Mouse (Mus musculus): Measurements from ENCODE around the gene Siglech. TPM values are rescaled to one million over a fixed set of nuclear protein-coding genes. Genes with fewer than 3 reads are reported as not detected.

Gene Siglech
- 1.0 and 1.1 TPM in 2 replicates for polyA plus RNA-seq (2016; fragmentation: Nextera tagmentation; extraction: Ambion mirVana)

- H3K9me3 ChIP-seq (replicated peaks) = no peaks in the 10 kb centered on the region
- 43% methylated on average over 3 of the region's 3 CpGs for WGBS
- H3K4me3 ChIP-seq = no peak within 1 kb of the TSS
These were observed at the start of gene Siglech for GRCm38 (mm10) chr7:55767926-55768325. Gene Siglech, plus strand, starts transcription at chr7:55768178.

GRCm38 (mm10) chr7:55722673-55723072 lies 45.3 kb upstream of the Siglech start:
- 85% methylated on average over 7 of the region's 7 CpGs for WGBS
- no peak overlapping the region for H3K27ac ChIP-seq

More at GRCm38 (mm10) chr7:55767926-55768325, at the start of gene Siglech:
- H3K36me3 ChIP-seq = no peaks in the 10 kb centered on the region
- H3K27me3 ChIP-seq = no peaks in the 10 kb centered on the region
- H3K4me2 ChIP-seq (replicated peaks) = no peak within 1 kb of the TSS
- no peak within 1 kb of the TSS for H3K27ac ChIP-seq
- ATAC-seq (ENCODE audit: low FRiP score) = no peak
- no peak within 1 kb of the TSS for H3K9ac ChIP-seq
- no peaks in the 10 kb centered on the region for H3K4me1 ChIP-seq

GRCm38 (mm10) chr7:55728903-55729302 lies 39.1 kb upstream of the Siglech start:
- no peak overlapping the region for H3K4me2 ChIP-seq (replicated peaks)
- H3K27me3 ChIP-seq = no peaks in the 10 kb centered on the region
- H3K4me1 ChIP-seq = no peaks in the 10 kb centered on the region
- no peak overlapping the region for H3K4me3 ChIP-seq
- ATAC-seq (ENCODE audit: low FRiP score) = no peak
- H3K27ac ChIP-seq = no peak overlapping the region
- WGBS = 65% methylated on average over 1 of the region's 1 CpGs
- peaks cover 3% of the 10 kb centered on the region; the same call in 1 of the 2 replicates for H3K9me3 ChIP-seq (replicated peaks)
- H3K9ac ChIP-seq = no peak overlapping the region
- H3K36me3 ChIP-seq = no peaks in the 10 kb centered on the region

More at GRCm38 (mm10) chr7:55722673-55723072, 45.3 kb upstream of the Siglech start:
- no peak for ATAC-seq (ENCODE audit: low FRiP score)
- Histone ChIP-seq H3K36me3 (no peaks in the 10 kb centered on the region), H3K9ac (no peak overlapping the region), H3K27me3 (no peaks in the 10 kb centered on the region), H3K4me1 (no peaks in the 10 kb centered on the region), H3K9me3 (replicated peaks) (no peaks in the 10 kb centered on the region), H3K4me2 (replicated peaks) (no peak overlapping the region), H3K4me3 (no peak overlapping the region)

GRCm38 (mm10) chr7:55734483-55734882 lies 33.5 kb upstream of the Siglech start:
- WGBS = 92% methylated on average over 2 of the region's 2 CpGs
- H3K36me3 ChIP-seq = no peaks in the 10 kb centered on the region
- no peaks in the 10 kb centered on the region for H3K4me1 ChIP-seq
- no peak overlapping the region for H3K9ac ChIP-seq
- H3K4me2 ChIP-seq (replicated peaks) = no peak overlapping the region
- no peak overlapping the region for H3K4me3 ChIP-seq
- ATAC-seq (ENCODE audit: low FRiP score) = no peak
- no peak overlapping the region for H3K27ac ChIP-seq
- H3K9me3 ChIP-seq (replicated peaks) = peaks cover 3% of the 10 kb centered on the region; the same call in 1 of the 2 replicates
- H3K27me3 ChIP-seq = no peaks in the 10 kb centered on the region

- H3K36me3 ChIP-seq = no peaks in the 10 kb centered on the region
- H3K27me3 ChIP-seq = no peaks in the 10 kb centered on the region
- ATAC-seq (ENCODE audit: low FRiP score) = peak; percentile 65
- no peak overlapping the region for H3K9ac ChIP-seq
- 58% methylated on average over 4 of the region's 4 CpGs for WGBS
- no peaks in the 10 kb centered on the region for H3K9me3 ChIP-seq (replicated peaks)
- no peak overlapping the region for H3K4me3 ChIP-seq
- no peaks in the 10 kb centered on the region for H3K4me1 ChIP-seq
- H3K4me2 ChIP-seq (replicated peaks) = no peak overlapping the region
- H3K27ac ChIP-seq = no peak overlapping the region
These were observed 30.7 kb upstream of the Siglech start for GRCm38 (mm10) chr7:55737125-55737912.

- Histone ChIP-seq H3K4me1 (0 out of 2 replicates have a peak, but pooled peaks cover 4% of the 10 kb centered on the region), H3K9ac (no peak overlapping the region), H3K36me3 (no peaks in the 10 kb centered on the region), H3K9me3 (replicated peaks) (no peaks in the 10 kb centered on the region), H3K27ac (no peak overlapping the region), H3K4me3 (no peak overlapping the region), H3K4me2 (replicated peaks) (no peak overlapping the region), H3K27me3 (no peaks in the 10 kb centered on the region)
- peak; percentile 43; the same call in 1 of the 2 replicates for ATAC-seq (ENCODE audit: low FRiP score)
- WGBS = 91% methylated on average over 3 of the region's 3 CpGs
These were observed 24.2 kb upstream of the Siglech start for GRCm38 (mm10) chr7:55743614-55744267.

- no peak overlapping the region for H3K4me3 ChIP-seq
- no peaks in the 10 kb centered on the region for H3K27me3 ChIP-seq
- H3K36me3 ChIP-seq = no peaks in the 10 kb centered on the region
- H3K9me3 ChIP-seq (replicated peaks) = no peaks in the 10 kb centered on the region
- ATAC-seq (ENCODE audit: low FRiP score) = peak; percentile 46; the same call in 1 of the 2 replicates
- H3K9ac ChIP-seq = no peak overlapping the region
- 0 out of 2 replicates have a peak, but pooled peaks cover 4% of the 10 kb centered on the region for H3K4me1 ChIP-seq
- H3K4me2 ChIP-seq (replicated peaks) = no peak overlapping the region
- no peak overlapping the region for H3K27ac ChIP-seq
- 31% methylated on average over 10 of the region's 10 CpGs for WGBS
These were observed 23.3 kb upstream of the Siglech start for GRCm38 (mm10) chr7:55744566-55745220.

- Histone ChIP-seq H3K27me3 (no peaks in the 10 kb centered on the region), H3K36me3 (no peaks in the 10 kb centered on the region), H3K4me1 (no peaks in the 10 kb centered on the region), H3K4me2 (replicated peaks) (no peak overlapping the region), H3K9me3 (replicated peaks) (no peaks in the 10 kb centered on the region), H3K9ac (no peak overlapping the region), H3K4me3 (no peak overlapping the region), H3K27ac (no peak overlapping the region)
- ATAC-seq (ENCODE audit: low FRiP score) = no peak
- 74% methylated on average over 3 of the region's 3 CpGs for WGBS
These were observed 17.1 kb upstream of the Siglech start for GRCm38 (mm10) chr7:55750841-55751240.

GRCm38 (mm10) chr7:55759346-55759745 lies 8.6 kb upstream of the Siglech start:
- H3K4me1 ChIP-seq = no peaks in the 10 kb centered on the region
- no peak overlapping the region for H3K4me2 ChIP-seq (replicated peaks)

GRCm38 (mm10) chr7:55780011-55780410 lies 12.0 kb downstream of the Siglech start:
- Histone ChIP-seq H3K27ac (no peak overlapping the region), H3K4me1 (no peaks in the 10 kb centered on the region), H3K36me3 (no peaks in the 10 kb centered on the region), H3K9me3 (replicated peaks) (no peaks in the 10 kb centered on the region), H3K4me2 (replicated peaks) (no peak overlapping the region), H3K4me3 (no peak overlapping the region), H3K27me3 (no peaks in the 10 kb centered on the region), H3K9ac (no peak overlapping the region)
- ATAC-seq (ENCODE audit: low FRiP score) = no peak
- 70% methylated on average over 4 of the region's 4 CpGs for WGBS

More at GRCm38 (mm10) chr7:55759346-55759745, 8.6 kb upstream of the Siglech start:
- H3K4me3 ChIP-seq = no peak overlapping the region
- H3K9me3 ChIP-seq (replicated peaks) = no peaks in the 10 kb centered on the region
- H3K27me3 ChIP-seq = no peaks in the 10 kb centered on the region
- WGBS = 69% methylated on average over 3 of the region's 3 CpGs
- no peak for ATAC-seq (ENCODE audit: low FRiP score)
- H3K27ac ChIP-seq = no peak overlapping the region
- no peak overlapping the region for H3K9ac ChIP-seq
- H3K36me3 ChIP-seq = no peaks in the 10 kb centered on the region

GRCm38 (mm10) chr7:55782493-55782892 lies 14.5 kb downstream of the Siglech start:
- Histone ChIP-seq H3K4me3 (no peak overlapping the region), H3K27ac (no peak overlapping the region), H3K9ac (no peak overlapping the region), H3K4me2 (replicated peaks) (no peak overlapping the region), H3K4me1 (no peaks in the 10 kb centered on the region), H3K36me3 (no peaks in the 10 kb centered on the region), H3K9me3 (replicated peaks) (no peaks in the 10 kb centered on the region), H3K27me3 (no peaks in the 10 kb centered on the region)
- no peak for ATAC-seq (ENCODE audit: low FRiP score)
- WGBS = 65% methylated on average over 3 of the region's 3 CpGs

GRCm38 (mm10) chr7:55784580-55784979 lies 16.6 kb downstream of the Siglech start:
- Histone ChIP-seq H3K27me3 (no peaks in the 10 kb centered on the region), H3K9ac (no peak overlapping the region), H3K27ac (no peak overlapping the region), H3K9me3 (replicated peaks) (no peaks in the 10 kb centered on the region), H3K4me3 (no peak overlapping the region), H3K4me2 (replicated peaks) (no peak overlapping the region), H3K4me1 (no peaks in the 10 kb centered on the region), H3K36me3 (no peaks in the 10 kb centered on the region)
- WGBS = 89% methylated on average over 3 of the region's 3 CpGs
- ATAC-seq (ENCODE audit: low FRiP score) = no peak
